Mouse (Mus musculus) ES-E14 (cell line): ENCODE data around the gene Bcam. TPM values are rescaled to one million over a fixed set of nuclear protein-coding genes. Genes with fewer than 3 reads are reported as not detected.

Experiments
- DNase-seq: peaks from one replicate; pipeline ENCODE4 v3.0.0-alpha.2; 2013; ENCODE audit warnings: low read depth, low spot score
- H3K27ac ChIP-seq: 2 replicates; pipeline ENCODE4 v1.5.1; 2012; ENCODE audit warnings: low read depth, mild to moderate bottlenecking, low read length, moderate library complexity, mixed read lengths; ENCODE audit not compliant: poor library complexity, insufficient read depth, severe bottlenecking
- H3K36me3 ChIP-seq: 2 replicates; pipeline ENCODE4 v1.6.1; 2012; ENCODE audit warnings: mild to moderate bottlenecking, low read length, moderate library complexity, mixed read lengths; ENCODE audit not compliant: control insufficient read depth, poor library complexity, insufficient read depth, severe bottlenecking
- H3K4me1 ChIP-seq, 2 experiments: fragments of 150-350 bp in 1 of 2; sonication (generic) in 1 of 2; 2 replicates each; pipeline ENCODE4 v1.6.1; 2012; ENCODE audit warnings: low read length in 2 of 2, mild to moderate bottlenecking in 1 of 2, mixed read lengths in 1 of 2; ENCODE audit not compliant: control insufficient read depth in 2 of 2, insufficient read depth in 2 of 2, poor library complexity in 1 of 2
- H3K4me3 ChIP-seq, 2 experiments: fragments of 150-350 bp in 1 of 2; sonication (generic) in 1 of 2; 2 replicates each; pipeline ENCODE4 v1.5.1; 2012; ENCODE audit warnings: low read length in 2 of 2, low read depth in 1 of 2, mild to moderate bottlenecking in 1 of 2, mixed read lengths in 1 of 2; ENCODE audit not compliant: insufficient read depth in 1 of 2, poor library complexity in 1 of 2, severe bottlenecking in 1 of 2
- H3K9ac ChIP-seq: 2 replicates; pipeline ENCODE4 v1.6.1; 2012; ENCODE audit warnings: low read depth, mild to moderate bottlenecking, low read length, mixed read lengths; ENCODE audit not compliant: poor library complexity, insufficient read depth, severe bottlenecking
- H3K9me3 ChIP-seq: fragments of 150-350 bp; sonication (generic); 2 replicates; pipeline ENCODE4 v1.6.1; 2012; ENCODE audit warnings: low read depth, mild to moderate bottlenecking, low read length; ENCODE audit not compliant: control insufficient read depth, insufficient read depth
- CHD2 ChIP-seq: IDR thresholded peaks from 2 replicates; pipeline ENCODE4 v1.6.1; 2014; ENCODE audit warnings: mild to moderate bottlenecking, low read depth, low read length, inconsistent platforms
- HCFC1 ChIP-seq: IDR thresholded peaks from 2 replicates; pipeline ENCODE4 v1.6.1; 2012; ENCODE audit warnings: low read length, inconsistent platforms, borderline replicate concordance; ENCODE audit not compliant: insufficient read depth
- MAFK ChIP-seq: IDR thresholded peaks from 2 replicates; pipeline ENCODE4 v1.6.1; 2014; ENCODE audit warnings: mild to moderate bottlenecking, low read depth, low read length, inconsistent platforms; ENCODE audit not compliant: insufficient read depth
- ZC3H11A ChIP-seq: IDR thresholded peaks from 2 replicates; pipeline ENCODE4 v1.6.1; 2012; ENCODE audit warnings: low read depth, mild to moderate bottlenecking, inconsistent platforms, low read length, borderline replicate concordance
- ZNF384 ChIP-seq: IDR thresholded peaks from 2 replicates; pipeline ENCODE4 v1.6.1; 2012; ENCODE audit warnings: low read depth, low read length, inconsistent platforms
- in situ Hi-C, 2 experiments: fragments of 600-800 bp; cut with MboI; formaldehyde crosslinking; loops; one replicate each; pipeline ENCODE4 v1.15.1; 2025; ENCODE audit warnings: low sequenced_read_pairs in 2 of 2, inconsistent platforms in 1 of 2; ENCODE audit not compliant: unreplicated experiment in 2 of 2
- total RNA-seq: library from RNA; depleted of rRNA; stranded (reverse); fragments of 300-350 nt; gene quantifications from 2 replicates; pipeline ENCODE4 v1.2.3, GENCODE M21; 2012

Bcam gene
- total RNA-seq, 1 experiment: 167 TPM

GRCm38 (mm10) chr7:19816224-19816771 lies 45.5 kb upstream of the Bcam start:
- TF ChIP-seq CHD2 (no peak), ZC3H11A (no peak), MAFK (no peak), ZNF384 (no peak), HCFC1 (no peak)
- DNase-seq: peak; percentile 96
- H3K4me1 ChIP-seq: peaks cover 8 to 26% of the 10 kb centered on the region in 2 experiments; a peak in 3 of 4 replicates
- H3K27ac ChIP-seq: peak overlapping the region; percentile 99
- H3K9me3 ChIP-seq: no peaks in the 10 kb centered on the region
- in situ Hi-C loops: loop anchor here in 1 of 2 experiments (10.0 kb wide), 1 partner anchor 61 kb away; the partner anchor contains the start of gene Nectin2
- peak overlapping the region; percentile 81 for H3K9ac ChIP-seq
- peaks cover 11% of the 10 kb centered on the region; the same call in 1 of the 2 replicates for H3K36me3 ChIP-seq
- H3K4me3 ChIP-seq: peak overlapping the region; percentile 69 to 77

DNA sequence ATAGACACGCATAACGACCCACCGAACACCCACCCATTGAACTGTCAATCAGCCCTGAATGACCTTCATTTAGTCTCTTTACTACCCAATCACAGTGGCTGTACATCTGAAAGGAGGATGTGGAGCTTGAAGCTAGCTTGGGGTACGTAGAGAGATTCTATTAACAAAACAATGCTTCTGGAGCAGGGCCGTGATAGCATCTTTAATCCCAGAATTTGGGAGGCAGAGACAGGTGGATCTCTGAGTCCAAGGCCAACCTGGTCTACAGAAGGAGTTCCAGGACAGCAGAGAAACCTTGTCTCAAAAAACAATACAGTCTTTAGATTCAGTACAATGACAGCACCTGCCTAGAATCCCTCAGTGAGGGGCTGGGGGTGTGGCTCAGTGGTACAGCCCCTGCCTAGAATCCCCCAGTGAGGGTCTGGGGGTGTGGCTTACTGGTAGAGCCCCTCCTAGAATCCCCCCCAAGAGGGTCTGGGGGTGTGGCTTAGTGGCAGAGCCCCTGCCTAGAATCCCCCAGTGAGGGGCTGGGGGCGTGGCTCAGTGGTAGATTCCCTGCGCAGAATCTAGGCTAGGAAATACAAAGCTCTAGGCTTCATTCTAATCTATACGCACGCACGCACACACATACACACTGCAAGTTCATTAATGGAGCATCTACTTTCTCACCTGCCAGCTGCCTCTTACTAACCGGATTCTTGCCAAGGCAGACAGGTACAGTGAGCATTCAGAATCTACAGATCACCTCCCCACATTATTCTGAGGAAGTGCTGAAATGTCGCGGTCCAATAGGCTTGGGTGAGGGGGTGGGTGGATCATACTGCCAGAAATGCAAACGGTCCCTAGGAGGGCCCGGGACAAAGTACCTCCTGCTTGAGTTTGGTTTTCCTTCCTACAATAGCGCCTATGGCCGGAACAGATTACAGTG lies 44.7 kb upstream of the Bcam start:
- H3K27ac ChIP-seq: peak overlapping the region; percentile 99

DNA sequence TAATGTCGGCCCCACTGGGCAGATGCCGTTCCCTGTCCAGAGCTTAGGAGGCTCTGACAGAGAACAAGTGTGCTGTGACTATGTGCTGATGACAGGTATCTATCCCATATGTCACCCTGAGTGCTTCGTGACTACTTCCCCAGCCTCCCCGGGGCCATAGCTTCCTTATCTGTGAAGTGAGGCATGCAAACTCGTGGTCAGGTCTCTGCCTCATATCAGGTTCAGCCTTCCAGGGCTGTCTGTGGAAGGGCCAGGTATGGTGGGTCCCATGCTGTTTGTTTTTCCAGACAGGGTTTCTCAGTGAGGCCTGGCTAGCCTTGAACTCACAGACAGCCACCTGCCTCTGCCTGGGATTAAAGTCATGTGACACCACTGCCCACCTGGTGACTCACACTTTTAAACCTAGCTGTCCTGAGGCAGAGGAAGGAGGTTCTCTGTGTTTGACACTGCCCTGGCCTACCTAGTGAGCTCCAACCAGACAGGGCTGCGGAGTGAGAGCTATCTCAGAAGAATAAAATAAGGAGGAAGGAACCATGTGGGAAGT lies 42.8 kb upstream of the Bcam start:
- no peak for TF ChIP-seq CHD2
- no peak for TF ChIP-seq MAFK
- no peak for TF ChIP-seq HCFC1
- no peak for TF ChIP-seq ZNF384
- TF ChIP-seq ZC3H11A: no peak
- no peak for DNase-seq
- Histone ChIP-seq H3K9ac (no peak overlapping the region), H3K9me3 (no peaks in the 10 kb centered on the region), H3K36me3 (peaks cover 13% of the 10 kb centered on the region), H3K4me3 (no peak overlapping the region), H3K4me1 (peaks cover 6 to 29% of the 10 kb centered on the region in 2 experiments; a peak in 3 of 4 replicates), H3K27ac (no peak overlapping the region)
- in situ Hi-C loops: loop anchor here in 1 of 2 experiments (10.0 kb wide), 1 partner anchor 59 kb away; the partner anchor contains the start of gene Nectin2

More for the DNA sequence above, 44.7 kb upstream of the Bcam start:
- peak; percentile 42 for DNase-seq
- in situ Hi-C loops: loop anchor here in 1 of 2 experiments (10.0 kb wide), 1 partner anchor 61 kb away; the partner anchor contains the start of gene Nectin2
- Histone ChIP-seq H3K4me3 (peak overlapping the region; percentile 69 to 77), H3K9ac (peak overlapping the region; percentile 75), H3K36me3 (peaks cover 13% of the 10 kb centered on the region; the same call in 1 of the 2 replicates), H3K4me1 (peaks cover 6 to 24% of the 10 kb centered on the region in 2 experiments; a peak in 3 of 4 replicates), H3K9me3 (no peaks in the 10 kb centered on the region)
- TF ChIP-seq MAFK: 0 out of 2 replicates have a peak, but pooled peaks have one; percentile 2
- TF ChIP-seq CHD2: no peak

GRCm38 (mm10) chr7:19813161-19813560 lies 42.3 kb upstream of the Bcam start:
- H3K9ac ChIP-seq: no peak overlapping the region
- peaks cover 11% of the 10 kb centered on the region for H3K36me3 ChIP-seq
- H3K4me3 ChIP-seq: no peak overlapping the region
- in situ Hi-C loops: loop anchor here in 1 of 2 experiments (10.0 kb wide), 1 partner anchor 58 kb away; the partner anchor contains the start of gene Nectin2
- H3K27ac ChIP-seq: no peak overlapping the region
- no peaks in the 10 kb centered on the region for H3K9me3 ChIP-seq
- TF ChIP-seq MAFK (no peak), ZC3H11A (no peak), HCFC1 (no peak), CHD2 (no peak), ZNF384 (no peak)
- no peak for DNase-seq
- peaks cover 5 to 26% of the 10 kb centered on the region in 2 experiments; a peak in 3 of 4 replicates for H3K4me1 ChIP-seq
